Mouse (Mus musculus) small intestine, adult 2 months (tissue): ENCODE results near the gene Mymk. TPM values are rescaled to one million over a fixed set of nuclear protein-coding genes. Genes with fewer than 3 reads are reported as not detected.
A peak's percentile ranks its signal among the peaks of the same experiment; 100 is the strongest.

Source experiments
- H3K27ac ChIP-seq: fragments of 200-500 bp; 2 replicates; pipeline ENCODE4 v1.5.1; 2012; ENCODE audit warnings: low read depth, low read length, control low read depth, inconsistent platforms; ENCODE audit not compliant: insufficient read depth
- H3K27me3 ChIP-seq: fragments of 200-500 bp; 2 replicates; pipeline ENCODE4 v1.6.1; 2012; ENCODE audit warnings: mild to moderate bottlenecking, moderate library complexity, low read length, inconsistent platforms; ENCODE audit not compliant: control insufficient read depth, insufficient read depth
- H3K36me3 ChIP-seq: fragments of 200-500 bp; 2 replicates; pipeline ENCODE4 v1.6.1; 2012; ENCODE audit warnings: mild to moderate bottlenecking, low read length, control low read depth, inconsistent platforms; ENCODE audit not compliant: control insufficient read depth, insufficient read depth
- H3K4me1 ChIP-seq: fragments of 200-500 bp; 2 replicates; pipeline ENCODE4 v1.6.1; 2012; ENCODE audit warnings: low read length, inconsistent platforms, mixed read lengths; ENCODE audit not compliant: control insufficient read depth, insufficient read depth, insufficient read length
- H3K4me3 ChIP-seq: fragments of 200-500 bp; 2 replicates; pipeline ENCODE4 v1.5.1; 2012; ENCODE audit warnings: low read depth, mild to moderate bottlenecking, control low read depth, inconsistent platforms, low read length, moderate library complexity
- CTCF ChIP-seq: fragments of 200-500 bp; IDR thresholded peaks from 2 replicates; pipeline ENCODE4 v1.5.1; 2012; ENCODE audit warnings: low read depth, mild to moderate bottlenecking, control low read depth, inconsistent platforms, low read length, moderate library complexity, mixed read lengths; ENCODE audit not compliant: insufficient replicate concordance, insufficient read length; ENCODE audit errors: extremely low read depth
- POLR2A ChIP-seq: fragments of 200-500 bp; IDR thresholded peaks from 2 replicates; pipeline ENCODE4 v1.6.1; 2012; ENCODE audit warnings: low read depth, mild to moderate bottlenecking, control low read depth, inconsistent platforms, low read length, moderate library complexity
- WGBS: fragments of 180-500 bp; shearing (Covaris S2); methylation state at CpG from one replicate; pipeline ENCODE4 v1.1.7; 2018; 5-methylcytosine and 5-hydroxymethylcytosine counted together
- polyA plus RNA-seq: library from polyadenylated mRNA; depleted of rRNA; stranded (reverse); fragments of >200 nt; gene quantifications from 2 replicates; pipeline ENCODE4 v1.2.3, GENCODE M21; 2012; rRNA removed

The Mymk gene
- polyA plus RNA-seq, 1 experiment = not detected

- TF ChIP-seq POLR2A (no peak), CTCF (no peak)
- Histone ChIP-seq H3K27ac (no peak overlapping the region), H3K27me3 (no peaks in the 10 kb centered on the region), H3K4me3 (no peak overlapping the region), H3K36me3 (no peaks in the 10 kb centered on the region), H3K4me1 (peaks cover 2% of the 10 kb centered on the region; the same call in 1 of the 2 replicates)
- WGBS = 92% methylated on average over 3 of the region's 3 CpGs
Measured at GRCm38 (mm10) chr2:27026332-27026731, 45.6 kb downstream of the Mymk start.

DNA sequence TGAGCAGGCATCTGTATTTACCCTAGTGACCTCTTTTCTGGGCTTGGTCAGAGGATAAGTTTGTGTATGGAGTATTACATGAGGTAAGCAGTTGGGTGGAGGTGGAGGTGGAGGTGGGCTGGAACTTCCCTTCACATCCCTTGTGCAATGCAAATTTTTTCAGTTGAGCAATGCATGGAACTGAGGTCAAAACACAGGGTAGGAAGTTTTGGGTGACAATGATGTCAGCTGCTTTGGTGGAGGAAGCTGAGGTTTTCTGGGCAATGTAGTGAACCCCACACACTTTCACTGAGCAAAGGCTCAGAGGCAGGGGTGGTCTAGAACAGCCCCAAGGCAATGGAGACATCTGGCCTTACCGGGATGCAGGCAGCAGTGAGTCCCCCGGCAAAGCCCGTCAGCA lies 46.4 kb downstream of the Mymk start:
- Histone ChIP-seq H3K27me3 (no peaks in the 10 kb centered on the region), H3K36me3 (no peaks in the 10 kb centered on the region), H3K4me1 (peaks cover 2% of the 10 kb centered on the region; the same call in 1 of the 2 replicates), H3K4me3 (no peak overlapping the region), H3K27ac (no peak overlapping the region)
- TF ChIP-seq CTCF (no peak), POLR2A (no peak)
- WGBS = 66% methylated on average over 3 of the region's 3 CpGs

DNA sequence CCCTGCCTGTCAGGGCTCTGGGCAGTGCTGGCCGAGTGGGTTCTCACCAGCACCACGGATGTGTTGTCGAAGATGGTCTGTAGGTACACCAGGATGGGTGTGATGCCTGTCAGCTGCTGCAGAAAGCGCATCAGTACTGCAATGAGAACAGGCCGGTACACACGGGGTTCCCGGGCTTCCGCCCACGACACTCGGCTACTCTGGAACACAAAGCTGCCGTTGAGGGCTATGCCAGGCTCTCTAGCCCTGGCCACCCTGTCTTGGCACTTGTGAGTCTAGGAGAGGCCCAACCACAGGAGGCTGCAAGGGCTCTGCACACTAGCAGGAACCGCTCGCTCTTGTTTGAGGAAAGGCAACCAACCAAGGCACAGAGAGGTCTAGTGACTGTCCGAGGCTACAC lies 47.8 kb downstream of the Mymk start:
- Histone ChIP-seq H3K4me3 (no peak overlapping the region), H3K4me1 (peaks cover 2% of the 10 kb centered on the region; the same call in 1 of the 2 replicates), H3K36me3 (0 out of 2 replicates have a peak, but pooled peaks cover 4% of the 10 kb centered on the region), H3K27ac (no peak overlapping the region), H3K27me3 (no peaks in the 10 kb centered on the region)
- TF ChIP-seq POLR2A = no peak
- no peak for TF ChIP-seq CTCF
- WGBS = 69% methylated on average over 14 of the region's 14 CpGs

DNA sequence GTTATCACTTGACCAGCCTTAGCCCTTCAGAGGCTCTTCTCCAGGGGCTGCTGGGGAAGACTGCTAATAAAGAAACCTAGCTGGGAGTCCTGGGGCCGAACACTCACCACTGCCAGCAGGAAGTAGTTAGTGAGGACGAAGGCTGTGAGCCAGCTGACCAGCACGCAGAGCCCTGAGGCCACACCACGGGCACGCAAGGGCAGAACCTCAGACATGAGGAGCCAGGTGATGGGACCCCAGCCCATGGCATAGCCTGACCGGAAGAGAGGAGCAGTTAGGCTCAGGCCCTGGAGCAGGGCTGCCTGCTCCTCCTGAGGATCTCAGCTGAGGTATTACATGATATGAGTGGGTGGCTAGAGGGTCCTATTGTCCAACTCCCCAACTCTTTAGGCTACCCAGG lies 49.4 kb downstream of the Mymk start:
- 59% methylated on average over 6 of the region's 6 CpGs for WGBS
- H3K36me3 ChIP-seq = peaks cover 11% of the 10 kb centered on the region
- no peaks in the 10 kb centered on the region for H3K4me1 ChIP-seq
- no peak for TF ChIP-seq POLR2A
- TF ChIP-seq CTCF = no peak
- H3K27me3 ChIP-seq = no peaks in the 10 kb centered on the region
- H3K27ac ChIP-seq = no peak overlapping the region
- no peak overlapping the region for H3K4me3 ChIP-seq

GRCm38 (mm10) chr2:27021103-27021502 lies 50.9 kb downstream of the Mymk start:
- Histone ChIP-seq H3K4me3 (no peak overlapping the region), H3K36me3 (peaks cover 17% of the 10 kb centered on the region), H3K27ac (no peak overlapping the region), H3K4me1 (no peaks in the 10 kb centered on the region), H3K27me3 (no peaks in the 10 kb centered on the region)
- TF ChIP-seq POLR2A (no peak), CTCF (no peak)
- WGBS = 78% methylated on average over 1 of the region's 1 CpGs

- no peak for TF ChIP-seq POLR2A
- no peak for TF ChIP-seq CTCF
- WGBS = 91% methylated on average over 2 of the region's 2 CpGs
- H3K4me1 ChIP-seq = no peaks in the 10 kb centered on the region
- H3K4me3 ChIP-seq = no peak overlapping the region
- no peak overlapping the region for H3K27ac ChIP-seq
- peaks cover 30% of the 10 kb centered on the region for H3K36me3 ChIP-seq
- H3K27me3 ChIP-seq = no peaks in the 10 kb centered on the region
Measured at GRCm38 (mm10) chr2:27019530-27019929, 52.4 kb downstream of the Mymk start.

DNA sequence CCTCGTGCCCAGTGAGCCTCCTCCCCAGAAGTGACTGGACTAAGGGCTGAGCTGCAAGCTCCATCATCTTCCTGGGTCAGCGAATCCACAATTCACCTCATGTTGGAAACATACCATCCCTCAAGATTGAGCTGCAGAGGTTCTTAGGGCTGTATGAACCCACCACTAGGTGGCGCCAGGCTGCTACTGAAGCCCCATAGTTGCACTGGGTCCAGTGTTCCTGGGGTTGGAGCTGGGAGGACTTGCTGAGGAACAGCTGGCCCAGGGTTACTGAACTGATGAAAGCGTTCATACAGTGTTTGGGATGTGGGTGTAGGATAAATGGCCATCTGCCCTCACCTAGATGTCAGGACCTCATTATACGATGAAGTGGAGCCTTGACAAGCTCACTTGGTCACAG lies 54.2 kb downstream of the Mymk start:
- no peak overlapping the region for H3K4me3 ChIP-seq
- H3K27ac ChIP-seq = no peak overlapping the region
- peaks cover 38% of the 10 kb centered on the region for H3K36me3 ChIP-seq
- H3K27me3 ChIP-seq = no peaks in the 10 kb centered on the region
- TF ChIP-seq POLR2A = no peak
- peak; percentile 98; the same call in 1 of the 2 replicates for TF ChIP-seq CTCF
- no peaks in the 10 kb centered on the region for H3K4me1 ChIP-seq
- 49% methylated on average over 5 of the region's 5 CpGs for WGBS

Other genes with a start within 250 kb of the Mymk start
- 0.29 TPM in 1 of 2 replicates, not detected in the other for gene Abo, start 207.2 kb downstream of the Mymk start, polyA plus RNA-seq
- gene Surf6, start 169.3 kb downstream of the Mymk start, polyA plus RNA-seq = 2.8 and 3.4 TPM in 2 replicates
- 9.9 and 16.6 TPM in 2 replicates for gene Med22, start 161.5 kb downstream of the Mymk start, polyA plus RNA-seq
- 504 and 639 TPM in 2 replicates for gene Rpl7a, start 161.4 kb downstream of the Mymk start, polyA plus RNA-seq
- gene Surf2, start 155.8 kb downstream of the Mymk start, polyA plus RNA-seq = 8.7 and 11.3 TPM in 2 replicates
- gene Surf1, start 155.6 kb downstream of the Mymk start, polyA plus RNA-seq = 15.4 and 35.7 TPM in 2 replicates
- gene Surf4, start 138.3 kb downstream of the Mymk start, polyA plus RNA-seq = 382 and 644 TPM in 2 replicates
- 0.13 and 0.19 TPM in 2 replicates for gene Stkld1, start 138.1 kb downstream of the Mymk start, polyA plus RNA-seq
- gene Rexo4, start 107.8 kb downstream of the Mymk start, polyA plus RNA-seq = 11.3 and 14.7 TPM in 2 replicates
- 0.94 and 1.1 TPM in 2 replicates for gene Adamts13, start 98.8 kb downstream of the Mymk start, polyA plus RNA-seq
- gene Cacfd1, start 62.3 kb downstream of the Mymk start, polyA plus RNA-seq = 39.5 and 49.1 TPM in 2 replicates
- 6.1 and 6.7 TPM in 2 replicates for gene Slc2a6, start 44.2 kb downstream of the Mymk start, polyA plus RNA-seq
- 1.5 and 1.9 TPM in 2 replicates for gene Adamtsl2, start 7.2 kb upstream of the Mymk start, polyA plus RNA-seq
- 0.08 TPM in 2 replicates for gene Fam163b, start 70.3 kb upstream of the Mymk start, polyA plus RNA-seq
- 0.04 and 4.0 TPM in 2 replicates for gene Dbh, start 93.1 kb upstream of the Mymk start, polyA plus RNA-seq
- 9.3 and 13.1 TPM in 2 replicates for gene Sardh, start 176.2 kb upstream of the Mymk start, polyA plus RNA-seq